Mouse (Mus musculus) intestine, embryonic 16.5 days (tissue): ENCODE results near the gene Large1. TPM values are rescaled to one million over a fixed set of nuclear protein-coding genes. Genes with fewer than 3 reads are reported as not detected.
"Not testable (repeated sequence)": the region's sequence is repeated elsewhere in the genome, so short reads cannot be mapped to it uniquely, and the experiment has no call there.

Experiments
- ATAC-seq: fragments of 200-750 bp; cut with Nextera tagmentation; 2 replicates; pipeline ENCODE4 v1.8.0; 2017; ENCODE audit warnings: moderate TSS enrichment, moderate library complexity
- H3K27ac ChIP-seq: fragments of 300-500 bp; sonication (generic); 2 replicates; pipeline ENCODE4 v1.5.1; 2014; ENCODE audit warnings: mild to moderate bottlenecking, low read length
- H3K27me3 ChIP-seq: fragments of 300-500 bp; sonication (generic); replicated peaks from 2 replicates; pipeline ENCODE4 v1.6.1; 2014; ENCODE audit warnings: low read length, control low read depth, mixed read lengths; ENCODE audit not compliant: control insufficient read depth, insufficient read depth
- H3K36me3 ChIP-seq: fragments of 300-500 bp; sonication (generic); 2 replicates; pipeline ENCODE4 v1.6.1; 2014; ENCODE audit warnings: low read length, control low read depth; ENCODE audit not compliant: control insufficient read depth, insufficient read depth
- H3K4me1 ChIP-seq: fragments of 300-500 bp; sonication (generic); 2 replicates; pipeline ENCODE4 v1.6.1; 2014; ENCODE audit warnings: low read length, control low read depth, mixed read lengths; ENCODE audit not compliant: control insufficient read depth, insufficient read depth
- H3K4me2 ChIP-seq: fragments of 300-500 bp; sonication (generic); 2 replicates; pipeline ENCODE4 v1.6.1; 2014; ENCODE audit warnings: low read depth, low read length, control low read depth
- H3K4me3 ChIP-seq: fragments of 300-500 bp; sonication (generic); 2 replicates; pipeline ENCODE4 v1.5.1; 2014; ENCODE audit warnings: mild to moderate bottlenecking, low read length
- H3K9ac ChIP-seq: fragments of 300-500 bp; sonication (generic); 2 replicates; pipeline ENCODE4 v1.6.1; 2014; ENCODE audit warnings: low read depth, low read length
- H3K9me3 ChIP-seq: fragments of 300-500 bp; sonication (generic); 2 replicates; pipeline ENCODE4 v1.6.1; 2016; ENCODE audit warnings: low read length, control low read depth; ENCODE audit not compliant: control insufficient read depth
- WGBS: fragments of 180-500 bp; shearing (Covaris S2); extraction: QIAGEN DNeasy Blood & Tissue Kit; methylation state at CpG from one replicate; pipeline ENCODE4 v1.1.7; 2014; 5-methylcytosine and 5-hydroxymethylcytosine counted together
- polyA plus RNA-seq: library from polyadenylated mRNA; unstranded; fragments of >200 nt; fragmentation: Nextera tagmentation; extraction: Ambion mirVana; gene quantifications from 2 replicates; pipeline ENCODE4 v1.2.1, GENCODE M21; 2015

Large1 gene
- polyA plus RNA-seq, 1 experiment from 2014 or later, result 5.0 TPM

- Histone ChIP-seq H3K9me3 (no peaks in the 10 kb centered on the region), H3K27me3 (no peaks in the 10 kb centered on the region), H3K4me3 (no peak overlapping the region), H3K27ac (no peak overlapping the region), H3K4me1 (no peaks in the 10 kb centered on the region), H3K4me2 (no peak overlapping the region), H3K36me3 (peaks cover 4% of the 10 kb centered on the region), H3K9ac (no peak overlapping the region)
- 56% methylated on average over 1 of the region's 1 CpGs for WGBS
- ATAC-seq, result no peak
These were observed 16.5 kb downstream of the Large1 start for GRCm38 (mm10) chr8:73336845-73337244.

DNA sequence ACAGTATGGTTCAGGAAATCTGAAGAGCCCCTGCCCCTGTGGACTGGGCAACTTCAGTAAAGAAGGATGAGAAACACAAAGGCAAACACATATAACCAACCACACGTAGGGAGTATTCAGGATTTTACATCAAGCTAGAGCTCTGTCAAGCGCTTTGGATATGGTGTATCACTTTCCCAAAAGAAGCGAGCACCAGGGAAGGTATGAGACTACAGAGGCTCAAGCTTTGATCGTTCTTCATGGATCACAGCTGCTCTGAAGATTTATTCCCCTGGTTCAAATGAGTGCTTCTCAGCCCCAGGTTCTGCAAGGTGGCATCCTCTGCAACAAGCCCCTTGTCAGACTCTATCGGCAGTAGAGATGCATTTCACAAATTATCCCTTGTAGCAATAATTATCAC is 24.2 kb downstream of the Large1 start:
- no peak for ATAC-seq
- H3K36me3 ChIP-seq, result peaks cover 4% of the 10 kb centered on the region
- H3K4me1 ChIP-seq, result no peaks in the 10 kb centered on the region
- no peak overlapping the region for H3K4me3 ChIP-seq
- no peak overlapping the region for H3K4me2 ChIP-seq
- no peaks in the 10 kb centered on the region for H3K27me3 ChIP-seq
- no peak overlapping the region for H3K27ac ChIP-seq
- no peaks in the 10 kb centered on the region for H3K9me3 ChIP-seq
- WGBS, result 88% methylated on average over 5 of the region's 5 CpGs
- H3K9ac ChIP-seq, result no peak overlapping the region

DNA sequence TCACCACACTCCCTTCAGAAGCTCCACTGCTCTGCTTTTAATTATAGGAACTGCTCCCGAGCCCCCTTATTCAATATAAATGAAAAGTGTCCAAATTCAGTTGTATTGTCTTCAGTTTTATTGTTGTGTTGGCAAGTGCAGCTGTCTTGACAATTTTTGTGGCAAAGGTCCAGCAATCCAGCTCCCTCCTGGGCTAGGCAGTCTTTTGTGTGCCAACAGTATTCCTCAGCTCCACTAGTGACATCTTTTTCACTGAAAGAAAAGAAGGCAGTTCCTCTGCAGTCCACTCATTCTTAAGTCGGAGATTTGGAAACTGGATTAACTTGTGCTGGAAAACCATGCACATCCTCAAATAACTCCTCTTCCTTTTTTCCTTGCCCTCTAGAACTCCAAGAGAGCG is 25.3 kb downstream of the Large1 start:
- no peak overlapping the region for H3K4me2 ChIP-seq
- H3K9ac ChIP-seq, result no peak overlapping the region
- 82% methylated on average over 3 of the region's 3 CpGs for WGBS
- H3K36me3 ChIP-seq, result peaks cover 4% of the 10 kb centered on the region
- no peaks in the 10 kb centered on the region for H3K9me3 ChIP-seq
- H3K27ac ChIP-seq, result no peak overlapping the region
- H3K4me3 ChIP-seq, result no peak overlapping the region
- H3K27me3 ChIP-seq, result no peaks in the 10 kb centered on the region
- H3K4me1 ChIP-seq, result no peaks in the 10 kb centered on the region
- ATAC-seq, result no peak

DNA sequence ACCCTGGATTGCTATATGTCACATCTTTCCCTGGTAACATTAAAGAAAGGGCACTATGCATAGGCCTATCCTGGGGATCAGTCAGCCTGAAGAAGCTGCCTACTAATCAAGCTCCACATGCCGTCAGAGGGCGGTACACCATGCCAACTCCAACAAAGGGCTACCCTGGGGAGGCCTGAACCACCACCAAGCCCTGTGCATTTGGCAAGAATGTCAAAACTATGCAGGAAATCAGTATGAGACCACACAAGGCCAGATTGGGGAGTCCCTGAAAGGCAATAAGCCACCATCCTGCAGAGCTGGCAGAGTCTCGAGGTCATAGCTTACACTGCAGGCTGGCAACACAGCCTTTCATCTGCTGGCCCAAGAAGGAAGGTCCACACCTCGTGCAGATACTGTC is 28.7 kb downstream of the Large1 start:
- no peak for ATAC-seq
- Histone ChIP-seq H3K4me2 (no peak overlapping the region), H3K36me3 (no peaks in the 10 kb centered on the region), H3K27me3 (no peaks in the 10 kb centered on the region), H3K9me3 (no peaks in the 10 kb centered on the region), H3K4me1 (no peaks in the 10 kb centered on the region), H3K4me3 (no peak overlapping the region), H3K27ac (no peak overlapping the region), H3K9ac (no peak overlapping the region)
- 78% methylated on average over 4 of the region's 4 CpGs for WGBS

- H3K9ac ChIP-seq, result no peak overlapping the region
- H3K27ac ChIP-seq, result no peak overlapping the region
- ATAC-seq, result no peak
These were observed 29.7 kb downstream of the Large1 start for GRCm38 (mm10) chr8:73323591-73323990.

GRCm38 (mm10) chr8:73319500-73319899 is 33.8 kb downstream of the Large1 start:
- not testable (repeated sequence) for H3K27ac ChIP-seq, H3K9me3 ChIP-seq, H3K4me3 ChIP-seq, H3K36me3 ChIP-seq, H3K9ac ChIP-seq, H3K4me2 ChIP-seq, H3K4me1 ChIP-seq, H3K27me3 ChIP-seq
- peak; percentile 71; the same call in 1 of the 2 replicates for ATAC-seq
- WGBS, result 86% methylated on average over 1 of the region's 3 CpGs

More at GRCm38 (mm10) chr8:73323591-73323990, 29.7 kb downstream of the Large1 start:
- no peak overlapping the region for H3K4me3 ChIP-seq
- no peaks in the 10 kb centered on the region for H3K9me3 ChIP-seq
- H3K36me3 ChIP-seq, result no peaks in the 10 kb centered on the region
- no peaks in the 10 kb centered on the region for H3K4me1 ChIP-seq
- no peak overlapping the region for H3K4me2 ChIP-seq
- 88% methylated on average over 1 of the region's 1 CpGs for WGBS
- H3K27me3 ChIP-seq, result no peaks in the 10 kb centered on the region

- no peak overlapping the region for H3K9ac ChIP-seq
- H3K4me3 ChIP-seq, result no peak overlapping the region
- no peaks in the 10 kb centered on the region for H3K27me3 ChIP-seq
- ATAC-seq, result no peak
- H3K4me2 ChIP-seq, result no peak overlapping the region
- peaks cover 6% of the 10 kb centered on the region; the same call in 1 of the 2 replicates for H3K4me1 ChIP-seq
- no peaks in the 10 kb centered on the region for H3K9me3 ChIP-seq
- no peaks in the 10 kb centered on the region for H3K36me3 ChIP-seq
- 86% methylated on average over 2 of the region's 2 CpGs for WGBS
- H3K27ac ChIP-seq, result no peak overlapping the region
These were observed 39.4 kb downstream of the Large1 start for GRCm38 (mm10) chr8:73313911-73314310.

DNA sequence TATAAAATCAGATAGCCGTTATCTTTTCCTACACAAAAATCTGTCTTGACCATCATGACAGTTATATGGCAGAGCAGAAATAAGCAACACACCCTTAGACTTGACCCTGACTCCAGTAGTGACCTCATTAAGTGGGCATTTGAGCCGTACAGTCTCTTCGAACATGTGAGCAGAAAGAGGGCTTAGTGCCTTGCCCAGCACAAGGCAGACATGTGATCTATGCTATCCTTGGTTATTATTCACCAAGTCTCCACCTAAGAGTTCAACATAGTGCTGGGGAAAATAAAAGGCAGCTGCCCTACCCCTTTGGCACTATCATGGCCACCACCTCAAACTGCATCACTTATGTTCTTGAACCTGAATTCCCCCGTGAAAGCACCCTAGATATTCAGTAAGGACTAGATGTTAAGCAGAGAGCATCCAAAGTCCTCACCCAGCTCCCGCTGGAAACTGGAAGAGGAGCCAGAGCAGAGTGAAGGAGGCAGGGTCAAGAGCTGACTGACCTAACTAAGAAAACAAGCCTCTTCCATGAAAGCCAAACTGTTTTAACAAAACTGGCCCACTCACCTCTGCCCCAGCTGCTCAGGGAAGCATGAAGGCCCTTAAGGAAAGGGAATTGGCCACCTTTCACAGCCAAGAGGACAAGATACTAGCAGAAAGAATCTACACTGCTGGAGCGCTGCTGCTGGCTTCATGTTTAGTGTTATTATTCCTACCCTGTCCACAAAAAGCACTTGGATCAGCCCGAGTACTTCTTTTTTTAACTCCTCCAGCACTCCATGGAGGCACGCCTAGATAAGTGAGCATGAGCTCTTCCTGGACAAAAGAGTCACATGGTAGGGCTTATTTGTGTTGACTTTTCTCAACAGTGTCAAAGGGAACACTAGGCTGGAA is 40.4 kb downstream of the Large1 start:
- Histone ChIP-seq H3K27ac (no peak overlapping the region), H3K9ac (no peak overlapping the region), H3K4me2 (no peak overlapping the region), H3K27me3 (no peaks in the 10 kb centered on the region), H3K9me3 (no peaks in the 10 kb centered on the region), H3K4me3 (no peak overlapping the region), H3K4me1 (peaks cover 6% of the 10 kb centered on the region; the same call in 1 of the 2 replicates), H3K36me3 (no peaks in the 10 kb centered on the region)
- WGBS, result 63% methylated on average over 8 of the region's 8 CpGs
- no peak for ATAC-seq

DNA sequence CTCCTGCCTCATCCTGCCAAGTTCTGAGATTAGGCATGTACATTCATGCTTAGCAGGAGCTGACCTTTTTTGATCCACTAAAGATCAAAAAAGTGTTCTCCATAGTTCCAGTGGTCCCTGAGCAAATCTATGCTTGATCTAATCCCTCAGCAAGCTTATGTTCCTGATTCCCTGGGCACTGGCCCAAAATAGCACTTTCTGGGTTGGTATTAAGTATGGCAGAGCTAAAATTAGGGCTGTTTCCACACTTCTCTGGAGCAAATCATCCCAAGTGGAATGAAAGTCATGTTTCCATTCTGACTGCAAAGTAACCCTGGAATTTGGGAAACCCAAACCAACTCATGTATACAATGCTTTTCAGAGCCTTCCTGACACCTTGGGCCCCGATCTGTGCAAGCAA is 42.9 kb downstream of the Large1 start:
- WGBS, result 89% methylated on average over 1 of the region's 1 CpGs
- H3K4me3 ChIP-seq, result no peak overlapping the region
- no peaks in the 10 kb centered on the region for H3K27me3 ChIP-seq
- H3K27ac ChIP-seq, result no peak overlapping the region
- no peak overlapping the region for H3K4me2 ChIP-seq
- no peak for ATAC-seq
- no peak overlapping the region for H3K9ac ChIP-seq
- H3K36me3 ChIP-seq, result no peaks in the 10 kb centered on the region
- peaks cover 6% of the 10 kb centered on the region; the same call in 1 of the 2 replicates for H3K4me1 ChIP-seq
- H3K9me3 ChIP-seq, result no peaks in the 10 kb centered on the region
